Mouse (Mus musculus) thymus, postnatal 14 days (tissue): ENCODE results near the gene Surf1.
"Not testable (repeated sequence)": the region's sequence is repeated elsewhere in the genome, so short reads cannot be mapped to it uniquely, and the experiment has no call there.

Experiments used
- DNase-seq: peaks from one replicate; pipeline ENCODE4 v3.0.0; 2021

Surf1 gene

GRCm38 (mm10) chr2:26885541-26885940 is 30.8 kb downstream of the Surf1 start:
- DNase-seq: not testable (repeated sequence)

GRCm38 (mm10) chr2:26878571-26878970 is 37.8 kb downstream of the Surf1 start:
- DNase-seq: no peak

- no peak for DNase-seq
Observed at GRCm38 (mm10) chr2:26870666-26871065, 45.7 kb downstream of the Surf1 start.

- DNase-seq: no peak
Observed at GRCm38 (mm10) chr2:26864879-26865278, 51.5 kb downstream of the Surf1 start, which contains the start of gene Abo. TSS of gene Abo (minus strand) at chr2:26864979.
